Mouse (Mus musculus): ENCODE data around the gene Gramd1b. TPM values are rescaled to one million over a fixed set of nuclear protein-coding genes. Genes with fewer than 3 reads are reported as not detected.

Gramd1b gene
- polyA plus RNA-seq, 1 experiment from 2014 or later = 7.1 TPM

DNA sequence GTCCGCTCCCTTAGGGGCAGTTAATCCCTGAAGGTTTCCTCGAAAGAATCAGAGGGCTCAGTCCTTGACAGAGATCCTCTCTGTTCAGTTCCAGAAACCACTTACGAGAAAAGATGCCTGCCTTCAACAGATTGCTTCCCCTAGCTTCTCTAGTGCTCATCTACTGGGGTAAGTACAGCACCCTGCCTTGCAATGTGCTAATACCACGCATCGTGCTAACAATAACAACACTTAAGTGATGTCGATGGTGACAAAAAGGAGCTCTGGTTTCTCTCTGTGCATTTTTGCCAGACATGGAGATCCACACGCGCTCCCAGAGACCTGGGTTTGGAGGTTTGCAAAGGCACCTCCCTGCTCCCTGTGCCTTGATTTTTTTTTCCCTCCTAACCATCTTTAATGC is 261.3 kb downstream of the Gramd1b start:
- ATAC-seq (ENCODE audit: low read depth) (no peak), DNase-seq (ENCODE audit: low spot score) (no peak)
- Histone ChIP-seq H3K9me3 (ENCODE audit: control insufficient read depth, low read length) (no peaks in the 10 kb centered on the region), H3K27ac (replicated peaks; ENCODE audit: low read depth, low read length) (no peak overlapping the region), H3K9ac (ENCODE audit: low read depth, low read length) (no peak overlapping the region), H3K4me2 (ENCODE audit: low read depth, low read length) (peak overlapping the region; percentile 59), H3K4me3 (ENCODE audit: low read depth, low read length) (peak overlapping the region; percentile 38), H3K36me3 (ENCODE audit: control insufficient read depth, insufficient read depth, low read length) (no peaks in the 10 kb centered on the region), H3K4me1 (ENCODE audit: control insufficient read depth, insufficient read depth, low read length) (peaks cover 9% of the 10 kb centered on the region), H3K27me3 (replicated peaks; ENCODE audit: control insufficient read depth, insufficient read depth, low read length) (peaks cover 11% of the 10 kb centered on the region)
- 24% methylated on average over 8 of the region's 8 CpGs for WGBS

GRCm38 (mm10) chr9:40269103-40269861 is 261.9 kb downstream of the Gramd1b start, which contains the start of gene Scn3b:
TSS of gene Scn3b (plus strand) at chr9:40269217.
- Histone ChIP-seq H3K27me3 (replicated peaks; ENCODE audit: control insufficient read depth, insufficient read depth, low read length) (peaks cover 11% of the 10 kb centered on the region), H3K4me3 (ENCODE audit: low read depth, low read length) (peak within 1 kb of the TSS; percentile 38), H3K4me2 (ENCODE audit: low read depth, low read length) (peak within 1 kb of the TSS; percentile 59), H3K4me1 (ENCODE audit: control insufficient read depth, insufficient read depth, low read length) (peaks cover 9% of the 10 kb centered on the region), H3K27ac (replicated peaks; ENCODE audit: low read depth, low read length) (no peak within 1 kb of the TSS; the same call in 1 of the 2 replicates), H3K36me3 (ENCODE audit: control insufficient read depth, insufficient read depth, low read length) (no peaks in the 10 kb centered on the region), H3K9me3 (ENCODE audit: control insufficient read depth, low read length) (no peaks in the 10 kb centered on the region), H3K9ac (ENCODE audit: low read depth, low read length) (peak within 1 kb of the TSS; percentile 11; the same call in 1 of the 2 replicates)
- ATAC-seq (ENCODE audit: low read depth) = peak; percentile 92
- WGBS = 1% methylated on average over 36 of the region's 42 CpGs
- peak; percentile 78 for DNase-seq (ENCODE audit: low spot score)

DNA sequence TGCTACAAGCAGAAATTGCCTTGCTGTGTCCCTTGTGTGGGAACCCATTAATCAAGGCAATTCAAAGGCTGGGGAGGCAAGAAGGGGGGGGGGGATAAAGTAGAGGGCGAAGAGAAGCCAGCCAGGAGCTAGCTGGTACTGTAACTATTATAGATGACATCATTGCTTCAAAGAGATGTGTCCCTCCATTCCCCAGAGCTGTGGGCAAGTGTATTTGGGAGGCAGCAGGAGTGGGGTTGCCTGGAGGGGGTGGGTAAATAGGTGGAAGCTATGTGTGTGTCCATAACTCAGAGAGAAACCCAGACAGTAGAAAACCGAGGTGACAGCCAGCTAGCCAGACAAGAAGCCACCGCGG is 262.5 kb downstream of the Gramd1b start:
- DNase-seq (ENCODE audit: low spot score) (no peak), ATAC-seq (ENCODE audit: low read depth) (peak; percentile 48)
- Histone ChIP-seq H3K27ac (replicated peaks; ENCODE audit: low read depth, low read length) (no peak overlapping the region; the same call in 1 of the 2 replicates), H3K4me3 (ENCODE audit: low read depth, low read length) (peak overlapping the region; percentile 38), H3K9ac (ENCODE audit: low read depth, low read length) (no peak overlapping the region; the same call in 1 of the 2 replicates), H3K9me3 (ENCODE audit: control insufficient read depth, low read length) (no peaks in the 10 kb centered on the region), H3K4me2 (ENCODE audit: low read depth, low read length) (peak overlapping the region; percentile 59), H3K36me3 (ENCODE audit: control insufficient read depth, insufficient read depth, low read length) (no peaks in the 10 kb centered on the region), H3K27me3 (replicated peaks; ENCODE audit: control insufficient read depth, insufficient read depth, low read length) (peaks cover 11% of the 10 kb centered on the region), H3K4me1 (ENCODE audit: control insufficient read depth, insufficient read depth, low read length) (peaks cover 9% of the 10 kb centered on the region)
- WGBS = 6% methylated on average over 4 of the region's 4 CpGs

- WGBS = 8% methylated on average over 21 of the region's 21 CpGs
- no peak overlapping the region; the same call in 1 of the 2 replicates for H3K27ac ChIP-seq (replicated peaks; ENCODE audit: low read depth, low read length)
- H3K9me3 ChIP-seq (ENCODE audit: control insufficient read depth, low read length) = no peaks in the 10 kb centered on the region
- ATAC-seq (ENCODE audit: low read depth) = peak; percentile 60
- peak overlapping the region; percentile 59 for H3K4me2 ChIP-seq (ENCODE audit: low read depth, low read length)
- peaks cover 11% of the 10 kb centered on the region for H3K27me3 ChIP-seq (replicated peaks; ENCODE audit: control insufficient read depth, insufficient read depth, low read length)
- H3K4me1 ChIP-seq (ENCODE audit: control insufficient read depth, insufficient read depth, low read length) = peaks cover 9% of the 10 kb centered on the region
- H3K36me3 ChIP-seq (ENCODE audit: control insufficient read depth, insufficient read depth, low read length) = no peaks in the 10 kb centered on the region
- no peak overlapping the region for H3K9ac ChIP-seq (ENCODE audit: low read depth, low read length)
- H3K4me3 ChIP-seq (ENCODE audit: low read depth, low read length) = peak overlapping the region; percentile 38; the same call in 1 of the 2 replicates
- peak; percentile 86 for DNase-seq (ENCODE audit: low spot score)
Measured at GRCm38 (mm10) chr9:40268040-40268747, 263.0 kb downstream of the Gramd1b start.

GRCm38 (mm10) chr9:40263874-40264273 is 267.3 kb downstream of the Gramd1b start:
- Histone ChIP-seq H3K36me3 (ENCODE audit: control insufficient read depth, insufficient read depth, low read length) (no peaks in the 10 kb centered on the region), H3K4me2 (ENCODE audit: low read depth, low read length) (no peak overlapping the region), H3K4me1 (ENCODE audit: control insufficient read depth, insufficient read depth, low read length) (peaks cover 4% of the 10 kb centered on the region; the same call in 1 of the 2 replicates), H3K27ac (replicated peaks; ENCODE audit: low read depth, low read length) (no peak overlapping the region), H3K27me3 (replicated peaks; ENCODE audit: control insufficient read depth, insufficient read depth, low read length) (peaks cover 5% of the 10 kb centered on the region), H3K9me3 (ENCODE audit: control insufficient read depth, low read length) (no peaks in the 10 kb centered on the region), H3K4me3 (ENCODE audit: low read depth, low read length) (no peak overlapping the region), H3K9ac (ENCODE audit: low read depth, low read length) (no peak overlapping the region)
- DNase-seq (ENCODE audit: low spot score) = peak; percentile 13
- ATAC-seq (ENCODE audit: low read depth) = no peak
- 44% methylated on average over 6 of the region's 6 CpGs for WGBS

DNA sequence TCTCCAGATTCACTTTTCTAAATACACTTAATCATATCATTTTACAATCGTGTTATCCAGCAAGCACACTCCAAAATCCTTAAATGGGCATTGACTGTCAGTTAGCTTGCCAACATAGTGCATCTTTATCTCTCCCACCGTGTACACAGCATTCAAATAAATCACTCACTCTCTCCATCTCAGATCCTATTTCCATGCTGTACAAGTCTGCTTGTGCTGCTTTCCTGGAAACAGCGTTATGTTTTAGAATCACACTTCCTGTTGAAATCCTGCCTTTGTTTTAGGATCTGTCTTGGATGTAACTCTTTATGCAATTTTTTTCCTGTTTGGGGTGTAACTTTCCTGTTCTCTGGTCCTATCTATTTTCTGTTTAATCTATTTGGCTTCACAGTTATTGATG is 278.7 kb downstream of the Gramd1b start:
- no peaks in the 10 kb centered on the region for H3K36me3 ChIP-seq (ENCODE audit: control insufficient read depth, insufficient read depth, low read length)
- WGBS = 73% methylated on average over 3 of the region's 3 CpGs
- H3K27ac ChIP-seq (replicated peaks; ENCODE audit: low read depth, low read length) = no peak overlapping the region
- no peak for ATAC-seq (ENCODE audit: low read depth)
- DNase-seq (ENCODE audit: low spot score) = no peak
- no peaks in the 10 kb centered on the region for H3K27me3 ChIP-seq (replicated peaks; ENCODE audit: control insufficient read depth, insufficient read depth, low read length)
- 0 out of 2 replicates have a peak, but pooled peaks cover 4% of the 10 kb centered on the region for H3K9me3 ChIP-seq (ENCODE audit: control insufficient read depth, low read length)
- no peak overlapping the region for H3K4me3 ChIP-seq (ENCODE audit: low read depth, low read length)
- no peak overlapping the region for H3K4me2 ChIP-seq (ENCODE audit: low read depth, low read length)
- no peaks in the 10 kb centered on the region for H3K4me1 ChIP-seq (ENCODE audit: control insufficient read depth, insufficient read depth, low read length)
- no peak overlapping the region for H3K9ac ChIP-seq (ENCODE audit: low read depth, low read length)

DNA sequence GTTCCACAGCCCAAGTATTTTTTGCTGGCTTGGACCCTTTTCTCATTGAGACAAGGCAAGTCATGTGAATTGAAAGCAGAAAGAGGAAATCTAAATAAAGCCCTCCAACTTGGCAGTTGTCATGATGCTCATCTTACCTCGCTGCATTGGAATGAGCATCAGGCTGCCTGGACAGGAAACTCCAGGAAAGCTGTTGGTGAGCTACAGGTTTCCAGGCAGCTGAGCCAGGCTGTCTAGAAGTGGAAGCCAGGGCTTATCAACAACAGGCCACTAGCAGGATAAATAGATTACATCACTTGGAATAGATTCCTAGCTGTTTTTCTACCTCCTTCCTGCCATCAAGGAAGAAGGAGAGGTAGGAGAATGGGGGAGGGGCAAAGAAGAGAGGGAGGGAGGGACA is 282.1 kb downstream of the Gramd1b start:
- no peaks in the 10 kb centered on the region for H3K36me3 ChIP-seq (ENCODE audit: control insufficient read depth, insufficient read depth, low read length)
- DNase-seq (ENCODE audit: low spot score) (peak; percentile 33), ATAC-seq (ENCODE audit: low read depth) (no peak)
- H3K4me3 ChIP-seq (ENCODE audit: low read depth, low read length) = no peak overlapping the region
- H3K4me1 ChIP-seq (ENCODE audit: control insufficient read depth, insufficient read depth, low read length) = no peaks in the 10 kb centered on the region
- H3K27me3 ChIP-seq (replicated peaks; ENCODE audit: control insufficient read depth, insufficient read depth, low read length) = no peaks in the 10 kb centered on the region
- H3K27ac ChIP-seq (replicated peaks; ENCODE audit: low read depth, low read length) = no peak overlapping the region
- 0 out of 2 replicates have a peak, but pooled peaks cover 4% of the 10 kb centered on the region for H3K9me3 ChIP-seq (ENCODE audit: control insufficient read depth, low read length)
- 63% methylated on average over 1 of the region's 1 CpGs for WGBS
- H3K4me2 ChIP-seq (ENCODE audit: low read depth, low read length) = no peak overlapping the region
- no peak overlapping the region for H3K9ac ChIP-seq (ENCODE audit: low read depth, low read length)

DNA sequence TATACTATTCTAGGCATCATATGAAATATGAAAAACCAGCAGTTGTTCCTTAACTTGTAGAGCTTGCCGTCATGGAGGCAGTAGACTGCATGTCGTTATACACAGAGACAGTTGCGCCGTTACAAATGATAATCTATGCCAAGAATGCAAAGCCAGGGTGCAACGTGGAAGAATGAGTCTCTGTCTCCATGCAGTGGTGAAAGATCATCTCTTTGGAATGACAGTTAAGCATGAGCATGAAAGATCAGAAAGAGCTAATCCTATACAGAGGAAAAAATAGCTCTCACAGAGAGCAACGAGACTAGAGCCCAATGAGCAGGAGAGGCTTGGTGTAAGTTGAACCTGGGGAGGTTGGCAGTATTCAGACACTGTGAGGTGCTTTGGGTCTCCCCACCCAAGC is 284.5 kb downstream of the Gramd1b start:
- no peaks in the 10 kb centered on the region for H3K27me3 ChIP-seq (replicated peaks; ENCODE audit: control insufficient read depth, insufficient read depth, low read length)
- ATAC-seq (ENCODE audit: low read depth) = peak; percentile 57; the same call in 1 of the 2 replicates
- 0 out of 2 replicates have a peak, but pooled peaks cover 4% of the 10 kb centered on the region for H3K9me3 ChIP-seq (ENCODE audit: control insufficient read depth, low read length)
- H3K4me3 ChIP-seq (ENCODE audit: low read depth, low read length) = no peak overlapping the region
- no peak overlapping the region for H3K27ac ChIP-seq (replicated peaks; ENCODE audit: low read depth, low read length)
- H3K9ac ChIP-seq (ENCODE audit: low read depth, low read length) = no peak overlapping the region
- no peaks in the 10 kb centered on the region for H3K4me1 ChIP-seq (ENCODE audit: control insufficient read depth, insufficient read depth, low read length)
- 69% methylated on average over 6 of the region's 6 CpGs for WGBS
- no peak overlapping the region for H3K4me2 ChIP-seq (ENCODE audit: low read depth, low read length)
- H3K36me3 ChIP-seq (ENCODE audit: control insufficient read depth, insufficient read depth, low read length) = no peaks in the 10 kb centered on the region
- DNase-seq (ENCODE audit: low spot score) = peak; percentile 64

Measured in embryonic facial prominence, embryonic 14.5 days (tissue).